Mouse (Mus musculus) G1E (cell line): ENCODE results near the gene Gm28048.

Experiments
- CTCF ChIP-seq: IDR thresholded peaks from 2 replicates; pipeline ENCODE4 v1.5.1; 2012; ENCODE audit warnings: low read depth, low read length, inconsistent platforms, mixed read lengths
- GATA1 ChIP-seq: IDR thresholded peaks from 2 replicates; pipeline ENCODE4 v1.6.1; 2012; ENCODE audit warnings: borderline replicate concordance, low read length, inconsistent platforms, mixed read lengths
- GATA2 ChIP-seq: IDR thresholded peaks from 2 replicates; pipeline ENCODE4 v1.6.1; 2012; ENCODE audit warnings: low read depth, low read length, inconsistent platforms, borderline replicate concordance
- POLR2AphosphoS5 ChIP-seq: IDR thresholded peaks from 2 replicates; pipeline ENCODE4 v1.6.1; 2012; ENCODE audit warnings: low read depth, low read length, inconsistent platforms; ENCODE audit not compliant: insufficient replicate concordance
- TAL1 ChIP-seq: conservative IDR thresholded peaks from 2 replicates; pipeline ENCODE4 v1.6.1; 2012; ENCODE audit warnings: low read depth, low read length, inconsistent platforms, mixed read lengths

GRCm38 (mm10) chr11:22824049-22824705 lies 157.7 kb downstream of the Gm28048 start:
- TF ChIP-seq POLR2AphosphoS5 (no peak), CTCF (no peak), GATA2 (no peak), GATA1 (no peak), TAL1 (no peak; the same call in 1 of the 2 replicates)
